8 mouse cellular contexts compared by ENCODE assay signal in genomic region chr3:50905274-50905992, GRCm38 (mm10).
DNase-seq lines count a peak whose midpoint lies in the region; ATAC-seq and TF ChIP-seq lines count a peak whose summit lies in the region.

No protein-coding gene starts in this region.

- ATAC-seq in embryonic facial prominence, embryonic 13.5 days (ENCODE audit: insufficient number of reproducible peaks, insufficient read depth, low FRiP score, low TSS enrichment, low read depth) = peak; percentile 33
- peak; percentile 40 for ATAC-seq in liver, embryonic 15.5 days (ENCODE audit: insufficient read depth)
- ATAC-seq in stomach, postnatal 0 days (ENCODE audit: low FRiP score, low TSS enrichment) = peak; percentile 92

- H3K27ac ChIP-seq in heart, adult 2 months = no peak overlapping the region
- H3K27ac ChIP-seq in embryonic facial prominence, embryonic 13.5 days = peak overlapping the region; percentile 17; the same call in 1 of the 2 replicates
- no peak overlapping the region for H3K27ac ChIP-seq in liver, embryonic 15.5 days (replicated peaks)
- H3K27ac ChIP-seq in stomach, postnatal 0 days (replicated peaks) = peak overlapping the region; percentile 65

- no peak for TF ChIP-seq CTCF in heart, adult 2 months (IDR thresholded peaks at IDR 0.05)
- no peak for TF ChIP-seq CTCF in stomach, postnatal 0 days (IDR thresholded peaks at IDR 0.05; ENCODE audit: low read depth)

- H3K4me3 ChIP-seq in heart, adult 2 months = peak overlapping the region; percentile 37; the same call in 1 of the 2 replicates
- peak overlapping the region; percentile 20 for H3K4me3 ChIP-seq in embryonic facial prominence, embryonic 13.5 days
- H3K4me3 ChIP-seq in liver, embryonic 15.5 days (replicated peaks) = no peak overlapping the region
- peak overlapping the region; percentile 43 for H3K4me3 ChIP-seq in stomach, postnatal 0 days (ENCODE audit: low read depth, low read length)

- H3K36me3 ChIP-seq in heart, adult 2 months (ENCODE audit: control insufficient read depth, insufficient read depth, low read length) = no peaks in the 10 kb centered on the region
- no peaks in the 10 kb centered on the region for H3K36me3 ChIP-seq in embryonic facial prominence, embryonic 13.5 days
- H3K36me3 ChIP-seq in liver, embryonic 15.5 days (replicated peaks) = no peaks in the 10 kb centered on the region
- H3K36me3 ChIP-seq in stomach, postnatal 0 days (ENCODE audit: control insufficient read depth, insufficient read depth, low read length) = no peaks in the 10 kb centered on the region

- H3K79me2 ChIP-seq in heart, adult 2 months (replicated peaks; ENCODE audit: control insufficient read depth, insufficient read depth, low read length) = no peaks in the 10 kb centered on the region

- no peaks in the 10 kb centered on the region for H3K4me1 ChIP-seq in heart, adult 2 months (ENCODE audit: control insufficient read depth, insufficient read depth, low read length)
- H3K4me1 ChIP-seq in embryonic facial prominence, embryonic 13.5 days = peaks cover 32% of the 10 kb centered on the region
- H3K4me1 ChIP-seq in liver, embryonic 15.5 days (replicated peaks) = no peaks in the 10 kb centered on the region
- H3K4me1 ChIP-seq in stomach, postnatal 0 days (replicated peaks; ENCODE audit: control insufficient read depth, insufficient read depth) = no peaks in the 10 kb centered on the region

- TF ChIP-seq POLR2A in heart, adult 2 months (IDR thresholded peaks at IDR 0.05; ENCODE audit: insufficient read depth, low read depth, low read length) = no peak

- intact Hi-C loops in heart, adult 2 months (cut with DNase I) = loop anchor here (5.0 to 10.0 kb wide), 2 partner anchors 267 to 1811 kb away; no protein-coding TSS in a partner anchor
- intact Hi-C loops in heart, postnatal 10 days (cut with DNase I) = loop anchor here (5.0 kb wide), 3 partner anchors 267 to 1813 kb away; no protein-coding TSS in a partner anchor
- intact Hi-C loops in gastrocnemius, postnatal 36 days (cut with DNase I) = loop anchor here (5.0 to 10.0 kb wide), 2 partner anchors 217 to 1811 kb away; no protein-coding TSS in a partner anchor

- H3K4me2 ChIP-seq in embryonic facial prominence, embryonic 13.5 days = peak overlapping the region; percentile 60
- H3K4me2 ChIP-seq in liver, embryonic 15.5 days = peak overlapping the region; percentile 30
- peak overlapping the region; percentile 65 for H3K4me2 ChIP-seq in stomach, postnatal 0 days (replicated peaks; ENCODE audit: low read depth)

- TF ChIP-seq EP300 in heart, adult 2 months (IDR thresholded peaks at IDR 0.05; ENCODE audit: insufficient read depth, low read depth, low read length) = no peak
- no peak for TF ChIP-seq EP300 in stomach, postnatal 0 days (optimal IDR thresholded peaks at IDR 0.05)

- no peaks in the 10 kb centered on the region for H3K9me3 ChIP-seq in embryonic facial prominence, embryonic 13.5 days
- H3K9me3 ChIP-seq in liver, embryonic 15.5 days (replicated peaks) = no peaks in the 10 kb centered on the region
- no peaks in the 10 kb centered on the region for H3K9me3 ChIP-seq in stomach, postnatal 0 days (ENCODE audit: control insufficient read depth, low read length)

- no peaks in the 10 kb centered on the region for H3K27me3 ChIP-seq in heart, adult 2 months (ENCODE audit: control insufficient read depth, insufficient read depth, low read length)
- no peaks in the 10 kb centered on the region for H3K27me3 ChIP-seq in embryonic facial prominence, embryonic 13.5 days
- H3K27me3 ChIP-seq in liver, embryonic 15.5 days = peaks cover 44% of the 10 kb centered on the region
- H3K27me3 ChIP-seq in stomach, postnatal 0 days (ENCODE audit: control insufficient read depth, insufficient read depth, low read length) = no peaks in the 10 kb centered on the region

- 41% methylated on average over 16 of the region's 16 CpGs for WGBS in heart, adult 2 months
- WGBS in embryonic facial prominence, embryonic 13.5 days = 18% methylated on average over 16 of the region's 16 CpGs
- WGBS in liver, embryonic 15.5 days (ENCODE audit: insufficient replicate concordance) = 19% methylated on average over 16 of the region's 16 CpGs
- 21% methylated on average over 16 of the region's 16 CpGs for WGBS in stomach, postnatal 0 days

- DNase-seq in heart, adult 2 months = no peak
- no peak for DNase-seq in heart, postnatal 10 days
- DNase-seq in kidney, adult 11 months = peak; percentile 60
- DNase-seq in stomach, postnatal 0 days (ENCODE audit: low spot score) = peak; percentile 78
- no peak for DNase-seq in gastrocnemius, postnatal 36 days
- no peak for DNase-seq in left cerebral cortex, adult 8-10 months (ENCODE audit: low spot score in 2 of 2)

- no peak overlapping the region for H3K9ac ChIP-seq in heart, adult 2 months (ENCODE audit: low read depth, low read length)
- H3K9ac ChIP-seq in embryonic facial prominence, embryonic 13.5 days = no peak overlapping the region
- H3K9ac ChIP-seq in liver, embryonic 15.5 days = no peak overlapping the region
- H3K9ac ChIP-seq in stomach, postnatal 0 days (ENCODE audit: low read length) = 0 out of 2 replicates have a peak overlapping the region, but pooled peaks have one; percentile 9

Comparison
In these comparisons a context has a peak if more than half of its experiments do, and no peak if none do; other contexts are left out.
1. DNase-seq: peak in kidney, adult 11 months (single experiment) and stomach, postnatal 0 days (single experiment); none in heart, adult 2 months (0 of 2), heart, postnatal 10 days (0 of 2), gastrocnemius, postnatal 36 days (0 of 2) and left cerebral cortex, adult 8-10 months (0 of 2).
2. H3K27ac ChIP-seq: peak in embryonic facial prominence, embryonic 13.5 days (single experiment) and stomach, postnatal 0 days (single experiment); none in heart, adult 2 months (single experiment) and liver, embryonic 15.5 days (single experiment).
3. ATAC-seq: peak in every context shown above with its lines; median percentile 92 in stomach, postnatal 0 days; 40 in liver, embryonic 15.5 days; 33 in embryonic facial prominence, embryonic 13.5 days.
4. Peak in every context shown above with its lines, with median percentiles within 50 percentile points of each other: H3K4me2 ChIP-seq.